Mouse (Mus musculus) hindbrain, embryonic 16.5 days (tissue): ENCODE measurements around the gene Clic3. TPM values are rescaled to one million over a fixed set of nuclear protein-coding genes. Genes with fewer than 3 reads are reported as not detected.
"Not testable (repeated sequence)": the region's sequence is repeated elsewhere in the genome, so short reads cannot be mapped to it uniquely, and the experiment has no call there.

Experiments
- ATAC-seq: fragments of 200-750 bp; cut with Nextera tagmentation; 2 replicates; pipeline ENCODE4 v1.8.0; 2017; ENCODE audit warnings: moderate TSS enrichment, moderate library complexity
- H3K27ac ChIP-seq: fragments of 300-500 bp; sonication (generic); 2 replicates; pipeline ENCODE4 v1.5.1; 2014; ENCODE audit warnings: low read depth, mild to moderate bottlenecking, control low read depth, low read length, moderate library complexity
- H3K27me3 ChIP-seq: fragments of 300-500 bp; sonication (generic); replicated peaks from 2 replicates; pipeline ENCODE4 v1.6.1; 2014; ENCODE audit warnings: low read length; ENCODE audit not compliant: control insufficient read depth, insufficient read depth
- H3K36me3 ChIP-seq: fragments of 300-500 bp; sonication (generic); 2 replicates; pipeline ENCODE4 v1.6.1; 2014; ENCODE audit warnings: mild to moderate bottlenecking, low read length, moderate library complexity, mixed read lengths; ENCODE audit not compliant: control insufficient read depth, insufficient read depth
- H3K4me1 ChIP-seq: fragments of 300-500 bp; sonication (generic); 2 replicates; pipeline ENCODE4 v1.6.1; 2014; ENCODE audit warnings: low read depth, low read length; ENCODE audit not compliant: control insufficient read depth, insufficient read depth
- H3K4me2 ChIP-seq: fragments of 300-500 bp; sonication (generic); 2 replicates; pipeline ENCODE4 v1.6.1; 2014; ENCODE audit warnings: mild to moderate bottlenecking, low read length, control low read depth, moderate library complexity
- H3K4me3 ChIP-seq: fragments of 300-500 bp; sonication (generic); 2 replicates; pipeline ENCODE4 v1.5.1; 2014; ENCODE audit warnings: mild to moderate bottlenecking, low read length, control low read depth, moderate library complexity
- H3K9ac ChIP-seq: fragments of 300-500 bp; sonication (generic); 2 replicates; pipeline ENCODE4 v1.6.1; 2014; ENCODE audit warnings: low read depth, mild to moderate bottlenecking, control low read depth, low read length, moderate library complexity
- H3K9me3 ChIP-seq: fragments of 300-500 bp; sonication (generic); 2 replicates; pipeline ENCODE4 v1.6.1; 2014; ENCODE audit warnings: mild to moderate bottlenecking, low read length, moderate library complexity; ENCODE audit not compliant: control insufficient read depth
- WGBS: fragments of 180-500 bp; shearing (Covaris S2); extraction: QIAGEN DNeasy Blood & Tissue Kit; methylation state at CpG from one replicate; pipeline ENCODE4 v1.1.7; 2014; 5-methylcytosine and 5-hydroxymethylcytosine counted together
- polyA plus RNA-seq: library from polyadenylated mRNA; unstranded; fragments of >200 nt; fragmentation: Nextera tagmentation; extraction: Ambion mirVana; gene quantifications from 2 replicates; pipeline ENCODE4 v1.2.1, GENCODE M21; 2015

Gene Clic3
- 3.4 and 4.1 TPM in 2 replicates for polyA plus RNA-seq

GRCm38 (mm10) chr2:25456205-25456953 is at the start of gene Clic3:
Gene Clic3, plus strand, starts transcription at chr2:25456838.
- Histone ChIP-seq H3K36me3 (peaks cover 3% of the 10 kb centered on the region; the same call in 1 of the 2 replicates), H3K9ac (no peak within 1 kb of the TSS), H3K27me3 (no peaks in the 10 kb centered on the region), H3K27ac (no peak within 1 kb of the TSS), H3K4me1 (peaks cover 15% of the 10 kb centered on the region), H3K4me3 (no peak within 1 kb of the TSS), H3K4me2 (no peak within 1 kb of the TSS), H3K9me3 (no peaks in the 10 kb centered on the region)
- no peak for ATAC-seq
- WGBS, result 72% methylated on average over 14 of the region's 14 CpGs

- peaks cover 19% of the 10 kb centered on the region for H3K36me3 ChIP-seq
- WGBS, result 95% methylated on average over 10 of the region's 10 CpGs
- H3K9me3 ChIP-seq, result no peaks in the 10 kb centered on the region
Observed at GRCm38 (mm10) chr2:25408908-25409307, 47.7 kb upstream of the Clic3 start.

GRCm38 (mm10) chr2:25413436-25413835 is 43.2 kb upstream of the Clic3 start:
- not testable (repeated sequence) for H3K4me3 ChIP-seq, H3K9me3 ChIP-seq, ATAC-seq, H3K9ac ChIP-seq, H3K4me1 ChIP-seq, H3K4me2 ChIP-seq, H3K27me3 ChIP-seq, H3K27ac ChIP-seq
- peaks cover 18% of the 10 kb centered on the region for H3K36me3 ChIP-seq

More at GRCm38 (mm10) chr2:25408908-25409307, 47.7 kb upstream of the Clic3 start:
- no peak overlapping the region for H3K27ac ChIP-seq
- H3K9ac ChIP-seq, result no peak overlapping the region
- no peak overlapping the region for H3K4me3 ChIP-seq
- H3K4me1 ChIP-seq, result peaks cover 14% of the 10 kb centered on the region
- no peak for ATAC-seq
- H3K27me3 ChIP-seq, result no peaks in the 10 kb centered on the region
- H3K4me2 ChIP-seq, result no peak overlapping the region

GRCm38 (mm10) chr2:25417426-25417825 is 39.2 kb upstream of the Clic3 start:
- 15% methylated on average over 3 of the region's 3 CpGs for WGBS

GRCm38 (mm10) chr2:25421896-25422295 is 34.7 kb upstream of the Clic3 start:
- Histone ChIP-seq H3K4me1 (no peaks in the 10 kb centered on the region), H3K4me3 (no peak overlapping the region), H3K36me3 (no peaks in the 10 kb centered on the region), H3K9ac (peak overlapping the region; percentile 9; the same call in 1 of the 2 replicates), H3K27me3 (peaks cover 10% of the 10 kb centered on the region), H3K4me2 (no peak overlapping the region), H3K27ac (no peak overlapping the region), H3K9me3 (no peaks in the 10 kb centered on the region)
- 19% methylated on average over 3 of the region's 3 CpGs for WGBS
- ATAC-seq, result peak; percentile 60; the same call in 1 of the 2 replicates

More at GRCm38 (mm10) chr2:25417426-25417825, 39.2 kb upstream of the Clic3 start:
- H3K4me2 ChIP-seq, result no peak overlapping the region
- H3K27ac ChIP-seq, result no peak overlapping the region
- no peaks in the 10 kb centered on the region for H3K9me3 ChIP-seq
- no peak overlapping the region for H3K9ac ChIP-seq
- no peaks in the 10 kb centered on the region for H3K36me3 ChIP-seq
- ATAC-seq, result no peak
- H3K4me3 ChIP-seq, result no peak overlapping the region
- H3K4me1 ChIP-seq, result no peaks in the 10 kb centered on the region
- no peaks in the 10 kb centered on the region; the same call in 1 of the 2 replicates for H3K27me3 ChIP-seq

GRCm38 (mm10) chr2:25422587-25423410 is 33.8 kb upstream of the Clic3 start, which contains the start of gene Fut7:
Gene Fut7, plus strand, starts transcription at chr2:25423267.
- Histone ChIP-seq H3K4me1 (no peaks in the 10 kb centered on the region), H3K4me2 (no peak within 1 kb of the TSS), H3K9ac (no peak within 1 kb of the TSS), H3K36me3 (no peaks in the 10 kb centered on the region), H3K27me3 (peaks cover 10% of the 10 kb centered on the region), H3K4me3 (no peak within 1 kb of the TSS), H3K9me3 (no peaks in the 10 kb centered on the region), H3K27ac (no peak within 1 kb of the TSS)
- ATAC-seq, result no peak
- 67% methylated on average over 17 of the region's 17 CpGs for WGBS

- Histone ChIP-seq H3K36me3 (no peaks in the 10 kb centered on the region), H3K27ac (no peak overlapping the region), H3K9me3 (no peaks in the 10 kb centered on the region), H3K4me1 (no peaks in the 10 kb centered on the region; the same call in 1 of the 2 replicates), H3K4me2 (no peak overlapping the region), H3K27me3 (peaks cover 10% of the 10 kb centered on the region), H3K4me3 (no peak overlapping the region), H3K9ac (no peak overlapping the region)
- no peak for ATAC-seq
- 50% methylated on average over 1 of the region's 1 CpGs for WGBS
Observed at GRCm38 (mm10) chr2:25423626-25424025, 33.0 kb upstream of the Clic3 start.

- Histone ChIP-seq H3K27me3 (peaks cover 10% of the 10 kb centered on the region), H3K36me3 (no peaks in the 10 kb centered on the region), H3K9ac (no peak overlapping the region), H3K4me3 (no peak overlapping the region), H3K4me2 (no peak overlapping the region), H3K4me1 (peaks cover 12% of the 10 kb centered on the region), H3K27ac (no peak overlapping the region), H3K9me3 (no peaks in the 10 kb centered on the region)
- WGBS, result 47% methylated on average over 27 of the region's 27 CpGs
- no peak for ATAC-seq
Observed at GRCm38 (mm10) chr2:25425481-25425880, 31.2 kb upstream of the Clic3 start.

GRCm38 (mm10) chr2:25426721-25427191 is 29.9 kb upstream of the Clic3 start:
- peaks cover 25% of the 10 kb centered on the region for H3K4me1 ChIP-seq
- no peak overlapping the region for H3K4me3 ChIP-seq
- WGBS, result 37% methylated on average over 5 of the region's 5 CpGs
- H3K27me3 ChIP-seq, result peaks cover 10% of the 10 kb centered on the region
- no peak overlapping the region for H3K4me2 ChIP-seq
- H3K9ac ChIP-seq, result no peak overlapping the region
- H3K36me3 ChIP-seq, result no peaks in the 10 kb centered on the region
- ATAC-seq, result peak; percentile 29; the same call in 1 of the 2 replicates
- H3K9me3 ChIP-seq, result no peaks in the 10 kb centered on the region
- H3K27ac ChIP-seq, result no peak overlapping the region
